Mouse (Mus musculus) lung, postnatal 0 days (tissue): ENCODE results near the gene Card11.

Experiments
- CTCF ChIP-seq: IDR thresholded peaks from 2 replicates; pipeline ENCODE4 v1.5.1; 2016; ENCODE audit warnings: antibody characterized with exemption, mild to moderate bottlenecking
- EP300 ChIP-seq: IDR thresholded peaks from 2 replicates; pipeline ENCODE4 v1.6.1; 2016; ENCODE audit warnings: antibody characterized with exemption, mild to moderate bottlenecking, control low read depth

- TF ChIP-seq CTCF (no peak), EP300 (no peak)
Observed at GRCm38 (mm10) chr5:141000349-141000748, at the start of gene Card11.
